Mouse (Mus musculus) inflammation-experienced regulatory T-cells, adult 6 months (primary cell): ENCODE results near the gene Kazald1. TPM values are rescaled to one million over a fixed set of nuclear protein-coding genes. Genes with fewer than 3 reads are reported as not detected.
A peak's percentile ranks its signal among the peaks of the same experiment; 100 is the strongest.

ENCODE experiments used
- ATAC-seq: one replicate; pipeline ENCODE4 v1.8.0; 2017
- polyA plus RNA-seq, 3 experiments: library from polyadenylated mRNA; unstranded; fragments of 100-300 nt; shearing (Covaris generic); gene quantifications; one replicate each; pipeline ENCODE4 v1.2.1; 2017

Gene Kazald1
- polyA plus RNA-seq, 3 experiments from 2014 or later: 0.21 to 1.0 (median 0.56) TPM

GRCm38 (mm10) chr19:45048644-45049365 is 26.2 kb upstream of the Kazald1 start:
- no peak for ATAC-seq

DNA sequence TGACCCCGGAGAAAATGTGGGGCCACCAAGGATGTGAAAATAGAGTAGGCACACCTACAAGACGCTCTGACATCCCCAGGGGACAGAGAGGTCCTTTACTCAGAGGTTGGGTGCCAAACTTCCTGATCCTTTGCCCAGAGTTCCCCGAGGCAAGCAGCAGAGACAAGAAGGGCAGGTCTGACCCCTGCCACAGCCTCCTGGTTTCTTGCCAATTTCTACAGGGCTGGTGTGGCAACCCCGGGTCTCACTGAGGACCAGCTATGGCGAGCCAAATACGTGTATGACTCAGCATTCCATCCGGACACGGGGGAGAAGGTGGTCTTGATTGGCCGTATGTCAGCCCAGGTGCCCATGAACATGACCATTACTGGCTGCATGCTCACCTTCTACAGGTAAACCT is 25.5 kb upstream of the Kazald1 start:
- ATAC-seq: no peak

- ATAC-seq: no peak
Observed at GRCm38 (mm10) chr19:45053451-45053850, 21.6 kb upstream of the Kazald1 start.

- ATAC-seq: no peak
Observed at GRCm38 (mm10) chr19:45054892-45055690, 19.9 kb upstream of the Kazald1 start.

GRCm38 (mm10) chr19:45056364-45056763 is 18.7 kb upstream of the Kazald1 start:
- ATAC-seq: peak; percentile 16

DNA sequence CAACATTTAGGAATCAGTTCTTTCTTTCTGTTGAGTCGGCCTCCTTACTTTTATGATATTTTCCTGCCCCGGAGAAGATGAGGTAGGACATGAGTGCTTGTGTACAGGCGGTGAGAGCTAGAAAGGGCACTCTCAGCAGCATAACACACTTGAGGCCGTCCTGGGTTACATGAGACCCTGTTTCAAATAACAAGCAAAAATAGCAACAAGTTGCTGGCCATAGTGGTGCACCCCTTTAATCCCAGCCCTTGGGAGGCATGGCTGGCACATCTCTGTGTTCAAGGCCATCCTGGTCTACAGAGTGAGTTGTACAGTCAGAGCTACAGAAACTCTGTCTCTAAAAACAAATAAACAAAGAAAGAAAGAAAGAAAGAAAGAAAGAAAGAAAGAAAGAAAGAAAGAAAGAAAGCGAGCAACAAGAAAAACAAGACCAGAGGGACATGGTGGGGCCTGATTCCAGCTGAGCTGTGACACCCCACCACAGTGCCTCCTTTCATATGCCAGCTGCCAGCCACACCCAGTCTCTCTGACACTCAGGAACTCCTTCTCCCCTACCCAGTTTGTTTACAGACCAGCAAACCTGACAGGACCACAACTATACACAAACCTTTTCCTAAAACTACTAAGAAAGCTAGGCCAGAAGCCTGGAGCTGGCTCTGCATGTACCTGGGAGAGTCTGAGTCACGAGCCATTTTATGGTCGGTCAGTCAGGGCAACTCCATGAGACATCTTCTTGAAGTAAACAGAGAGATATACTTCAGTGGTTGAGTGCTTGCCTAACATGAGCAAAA is 17.9 kb upstream of the Kazald1 start:
- ATAC-seq: no peak

DNA sequence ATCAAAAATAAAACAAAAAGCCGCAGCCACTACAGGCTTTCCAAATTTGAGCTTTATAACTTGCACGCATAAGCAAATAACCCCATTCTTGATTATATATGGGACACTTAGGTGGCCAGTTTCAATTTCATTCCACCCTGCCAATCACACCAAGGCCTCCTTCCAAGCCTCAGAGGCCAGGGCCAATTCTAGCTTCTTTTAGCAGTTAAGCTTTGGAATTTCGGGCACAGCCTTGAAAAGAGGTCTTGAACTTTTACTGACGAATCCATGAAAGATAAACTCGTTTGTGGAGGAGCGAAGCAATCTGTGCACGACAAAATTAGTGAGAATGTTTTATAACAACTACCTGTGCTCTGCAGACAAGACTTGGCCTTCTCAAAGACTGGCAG is 17.3 kb upstream of the Kazald1 start:
- no peak for ATAC-seq

DNA sequence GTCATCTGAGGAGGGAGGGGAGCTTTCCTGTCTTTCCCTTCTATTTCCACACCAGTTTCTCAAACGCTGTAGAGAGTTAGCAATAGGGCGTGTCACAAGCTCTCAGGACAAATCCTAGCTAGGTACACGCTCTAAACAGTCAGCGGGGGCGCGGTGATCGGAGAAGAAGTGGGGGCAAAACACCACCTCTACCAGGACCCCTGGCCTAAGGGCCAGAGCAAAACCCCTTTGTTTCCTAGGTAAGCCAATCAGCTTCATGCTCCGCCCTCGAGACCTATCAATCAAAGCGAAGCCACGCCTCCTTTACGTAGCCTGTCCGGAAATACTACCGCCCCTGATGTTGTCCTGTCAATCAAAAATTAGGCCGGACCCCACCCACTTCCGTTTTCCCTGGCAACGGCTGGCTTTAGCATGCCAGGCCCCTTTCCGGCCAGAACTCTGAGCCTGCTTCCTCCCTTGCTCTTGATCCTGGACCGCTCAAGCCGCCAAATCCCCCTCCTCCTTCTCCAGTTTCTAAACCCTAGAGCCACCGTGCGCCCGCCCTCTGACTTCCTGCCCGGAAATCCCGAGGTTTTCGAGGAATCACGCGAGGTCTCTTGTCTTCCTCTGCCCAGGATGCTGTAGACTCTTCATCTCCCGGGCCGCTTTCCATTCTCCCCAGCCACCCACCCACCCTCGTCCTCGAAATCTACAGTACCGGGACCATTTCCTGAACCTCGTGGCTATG is 16.8 kb upstream of the Kazald1 start:
- peak; percentile 94 for ATAC-seq

DNA sequence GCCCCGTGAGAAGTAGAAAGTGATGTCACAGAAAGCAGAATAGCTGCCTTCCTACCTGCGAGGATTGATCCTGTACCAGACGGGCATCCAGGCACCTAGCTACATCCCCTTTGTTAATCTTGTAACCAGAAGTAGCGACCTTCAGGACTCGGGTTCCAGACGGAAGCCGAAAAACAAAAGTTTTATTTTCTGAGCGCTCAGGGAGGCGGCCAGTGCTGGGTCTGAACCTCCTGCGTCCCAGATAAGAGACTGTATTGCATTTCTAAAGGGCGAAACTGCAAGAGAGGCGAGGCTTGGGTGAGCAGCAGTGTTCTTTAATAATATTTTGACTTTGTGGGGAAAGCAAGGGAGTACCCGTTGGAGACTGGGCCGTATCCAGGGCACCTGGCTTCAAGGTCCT is 16.2 kb upstream of the Kazald1 start:
- ATAC-seq: no peak

DNA sequence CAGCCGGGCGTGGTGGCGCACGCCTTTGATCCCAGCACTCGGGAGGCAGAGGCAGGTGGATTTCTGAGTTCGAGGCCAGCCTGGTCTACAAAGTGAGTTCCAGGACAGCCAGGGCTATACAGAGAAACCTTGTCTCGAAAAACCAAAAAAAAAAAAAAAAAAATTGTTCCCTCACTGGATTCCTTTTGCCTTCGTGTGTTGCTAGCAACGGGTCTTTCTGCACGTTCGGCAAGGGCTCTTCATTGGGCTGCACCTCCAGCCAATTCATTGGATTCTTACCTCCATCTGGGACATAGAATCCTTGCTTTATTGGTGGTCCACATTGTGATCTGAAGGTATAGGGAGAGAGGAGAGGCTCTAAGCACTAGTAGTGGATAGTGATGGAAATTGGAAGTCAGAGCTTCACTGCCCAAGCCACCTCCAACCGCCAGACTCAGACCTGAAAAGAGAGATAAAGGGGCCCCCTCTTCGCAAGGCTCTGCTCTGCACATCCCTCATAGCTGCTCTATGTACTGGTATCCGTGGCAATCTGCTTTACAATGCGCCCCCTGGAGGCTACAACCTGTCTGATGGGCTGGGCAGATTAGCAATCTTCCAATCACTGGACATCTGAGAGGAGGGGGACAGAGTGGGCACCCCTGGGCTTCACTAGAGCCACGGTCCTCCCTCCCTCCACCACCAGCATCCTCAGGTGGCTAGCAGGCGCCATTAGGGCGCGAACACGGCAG is 11.3 kb upstream of the Kazald1 start:
- ATAC-seq: peak; percentile 73

DNA sequence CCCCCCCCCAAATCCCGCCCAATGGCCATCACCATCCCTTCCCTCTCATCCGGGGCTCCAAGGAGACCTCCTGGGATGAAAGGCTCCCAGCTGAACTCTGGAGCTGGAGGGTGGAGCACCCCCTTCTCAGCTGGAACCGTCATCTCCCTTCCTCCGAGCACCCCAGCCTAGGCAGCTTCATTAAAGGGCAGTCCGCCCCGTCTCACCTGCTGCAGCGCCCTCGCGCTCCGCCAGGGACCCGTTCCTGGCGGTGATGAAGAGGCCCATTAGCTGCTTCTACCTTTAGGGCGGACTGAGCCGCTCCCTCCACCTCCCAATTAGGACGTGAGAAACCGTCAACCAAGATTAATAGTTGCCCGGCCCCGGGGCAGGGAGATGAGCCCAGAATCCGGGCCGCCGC is 9.8 kb upstream of the Kazald1 start:
- ATAC-seq: no peak

- no peak for ATAC-seq
Observed at GRCm38 (mm10) chr19:45067170-45067569, 7.9 kb upstream of the Kazald1 start.

- no peak for ATAC-seq
Observed at GRCm38 (mm10) chr19:45067758-45068510, 7.1 kb upstream of the Kazald1 start.

- ATAC-seq: peak; percentile 57
Observed at GRCm38 (mm10) chr19:45073871-45074542, 1.0 kb upstream of the Kazald1 start.

- no peak for ATAC-seq
Observed at GRCm38 (mm10) chr19:45075323-45076035, 438 bp downstream of the Kazald1 start.

GRCm38 (mm10) chr19:45076036-45076575 is 1.1 kb downstream of the Kazald1 start:
- no peak for ATAC-seq

GRCm38 (mm10) chr19:45076586-45077510 is 1.8 kb downstream of the Kazald1 start:
- ATAC-seq: no peak
